Mouse (Mus musculus) layer of hippocampus, adult 11-12 months (tissue): ENCODE results near the gene Erp44.

Experiments used
- DNase-seq: peaks from one replicate; pipeline ENCODE4 v3.0.0; 2022; ENCODE audit warnings: low spot score

The Erp44 gene

GRCm38 (mm10) chr4:48236721-48237120 lies 42.6 kb downstream of the Erp44 start:
- DNase-seq = no peak

- DNase-seq = no peak
These were observed 52.6 kb downstream of the Erp44 start for GRCm38 (mm10) chr4:48226800-48227199.

- no peak for DNase-seq
These were observed 53.8 kb downstream of the Erp44 start for GRCm38 (mm10) chr4:48225604-48226003.

GRCm38 (mm10) chr4:48225173-48225572 lies 54.2 kb downstream of the Erp44 start:
- DNase-seq = peak; percentile 73

GRCm38 (mm10) chr4:48203564-48203963 lies 75.8 kb downstream of the Erp44 start:
- DNase-seq = no peak

- DNase-seq = no peak
These were observed 80.9 kb downstream of the Erp44 start for GRCm38 (mm10) chr4:48198447-48198846.

- no peak for DNase-seq
These were observed 81.4 kb downstream of the Erp44 start for GRCm38 (mm10) chr4:48197925-48198324.

GRCm38 (mm10) chr4:48182115-48182806 lies 97.1 kb downstream of the Erp44 start:
- DNase-seq = no peak

GRCm38 (mm10) chr4:48181366-48181765 lies 98.0 kb downstream of the Erp44 start:
- DNase-seq = no peak

- no peak for DNase-seq
These were observed 98.4 kb downstream of the Erp44 start for GRCm38 (mm10) chr4:48180922-48181321.

GRCm38 (mm10) chr4:48175666-48176065 lies 103.7 kb downstream of the Erp44 start:
- no peak for DNase-seq

GRCm38 (mm10) chr4:48163851-48164250 lies 115.5 kb downstream of the Erp44 start:
- no peak for DNase-seq

GRCm38 (mm10) chr4:48160386-48160785 lies 119.0 kb downstream of the Erp44 start:
- DNase-seq = no peak

GRCm38 (mm10) chr4:48155864-48156263 lies 123.5 kb downstream of the Erp44 start:
- DNase-seq = no peak

- peak; percentile 25 for DNase-seq
These were observed 126.1 kb downstream of the Erp44 start for GRCm38 (mm10) chr4:48153229-48153628.

GRCm38 (mm10) chr4:48149492-48149891 lies 129.9 kb downstream of the Erp44 start:
- DNase-seq = no peak
